Mouse (Mus musculus): ENCODE results near the gene Nid1. TPM values are rescaled to one million over a fixed set of nuclear protein-coding genes. Genes with fewer than 3 reads are reported as not detected.
"Not testable (repeated sequence)": the region's sequence is repeated elsewhere in the genome, so short reads cannot be mapped to it uniquely, and the experiment has no call there.

Gene Nid1
- total RNA-seq (2017): 0.45 TPM in 1 of 2 replicates, not detected in the other

DNA sequence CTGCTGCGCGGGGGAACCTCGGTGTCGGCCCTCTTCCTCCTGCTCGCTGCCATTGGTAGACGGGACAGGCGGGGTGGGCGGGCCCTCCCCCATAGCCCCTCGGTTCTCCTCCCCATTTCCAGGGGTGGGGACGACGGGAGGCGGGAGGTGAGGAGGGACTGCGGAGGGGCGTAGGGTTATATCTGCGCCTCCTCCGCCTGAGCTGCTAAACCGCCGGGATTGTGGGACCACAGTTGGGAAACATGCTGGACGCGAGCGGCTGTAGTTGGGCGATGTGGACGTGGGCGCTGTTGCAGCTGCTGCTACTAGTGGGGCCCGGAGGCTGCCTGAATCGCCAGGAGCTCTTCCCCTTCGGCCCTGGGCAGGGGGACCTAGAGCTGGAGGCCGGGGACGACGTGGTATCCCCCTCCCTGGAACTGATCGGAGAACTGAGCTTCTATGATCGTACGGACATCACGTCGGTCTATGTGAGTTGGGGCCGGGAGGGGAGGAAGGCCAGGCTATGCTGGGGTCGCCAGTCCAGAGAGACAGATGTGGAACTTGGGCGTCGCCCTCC is at the start of gene Nid1:
Gene Nid1 (plus strand): TSS at position 92 of the 556 bp plus-strand sequence.
- peak; percentile 3 to 20; a peak in 2 of 4 replicates for ATAC-seq (replicated peaks in 1 of 2; ENCODE audit: insufficient read depth in 1 of 2, low FRiP score in 2 of 2, low TSS enrichment in 1 of 2, low read depth in 1 of 2, poor library complexity in 2 of 2, severe bottlenecking in 2 of 2)

DNA sequence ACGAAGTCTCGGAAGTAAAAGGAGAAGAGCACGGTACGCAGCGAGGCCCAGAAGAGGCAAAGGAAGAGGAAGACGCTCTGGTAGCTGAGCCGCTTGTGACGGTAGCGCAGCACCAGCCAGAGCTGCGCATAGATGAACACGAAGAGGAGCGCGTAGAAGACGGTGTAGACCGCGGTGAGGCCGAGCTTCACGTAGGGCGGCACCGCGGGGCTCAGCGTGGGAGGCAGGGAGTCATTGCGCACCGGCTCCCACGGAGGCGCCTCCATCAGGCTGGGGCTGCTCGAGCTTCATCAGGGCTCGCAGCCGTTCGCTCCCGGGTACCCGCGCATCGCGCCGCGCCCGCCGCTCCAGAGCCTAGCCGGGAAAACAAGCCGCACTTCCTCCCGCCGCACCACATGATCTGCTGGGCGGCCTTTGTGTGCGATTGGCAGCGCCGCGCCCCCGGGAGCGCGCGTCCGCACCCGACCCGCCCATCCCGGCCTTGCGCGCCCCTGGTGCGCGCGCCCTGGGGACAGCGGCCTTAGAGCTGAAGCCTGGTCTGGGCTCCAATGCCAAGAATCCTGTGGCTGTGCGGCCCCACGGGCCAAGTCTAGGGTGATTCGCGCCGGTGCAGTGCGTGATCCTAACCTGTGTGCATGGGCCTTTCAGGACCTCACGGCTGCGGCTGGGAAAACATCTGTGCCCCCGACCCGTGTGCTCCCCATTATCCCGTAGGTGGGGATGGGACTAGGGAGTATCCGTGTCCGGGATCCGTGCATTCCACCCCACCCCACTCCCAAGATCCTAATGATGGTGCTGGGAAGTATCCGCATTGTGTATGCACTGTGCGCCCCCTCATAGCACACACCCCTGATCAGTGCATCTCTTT is 43.9 kb upstream of the Nid1 start, which contains the start of gene Gpr137b:
Gene Gpr137b (minus strand): TSS at position 787 of the 868 bp plus-strand sequence.
- peak; percentile 76 for ATAC-seq (replicated peaks in 1 of 2; ENCODE audit: insufficient read depth in 1 of 2, low FRiP score in 2 of 2, low TSS enrichment in 1 of 2, low read depth in 1 of 2, poor library complexity in 2 of 2, severe bottlenecking in 2 of 2)

DNA sequence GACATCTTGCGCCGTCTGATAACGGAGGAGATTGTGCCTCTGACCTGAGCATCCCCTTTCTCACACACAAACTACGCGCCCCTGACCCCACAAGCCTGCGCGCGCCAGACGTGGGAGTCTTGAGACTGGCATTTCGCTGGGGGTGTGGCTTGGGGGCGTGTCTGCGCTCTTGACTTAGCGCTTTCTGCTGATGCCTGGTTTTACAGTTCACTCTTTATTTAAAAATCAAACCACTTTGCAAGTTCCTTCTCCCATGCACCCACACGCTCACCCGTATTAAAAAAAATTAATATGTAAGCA is 43.3 kb upstream of the Nid1 start:
- ATAC-seq (replicated peaks in 1 of 2; ENCODE audit: insufficient read depth in 1 of 2, low FRiP score in 2 of 2, low TSS enrichment in 1 of 2, low read depth in 1 of 2, poor library complexity in 2 of 2, severe bottlenecking in 2 of 2): peak; percentile 49 to 60

DNA sequence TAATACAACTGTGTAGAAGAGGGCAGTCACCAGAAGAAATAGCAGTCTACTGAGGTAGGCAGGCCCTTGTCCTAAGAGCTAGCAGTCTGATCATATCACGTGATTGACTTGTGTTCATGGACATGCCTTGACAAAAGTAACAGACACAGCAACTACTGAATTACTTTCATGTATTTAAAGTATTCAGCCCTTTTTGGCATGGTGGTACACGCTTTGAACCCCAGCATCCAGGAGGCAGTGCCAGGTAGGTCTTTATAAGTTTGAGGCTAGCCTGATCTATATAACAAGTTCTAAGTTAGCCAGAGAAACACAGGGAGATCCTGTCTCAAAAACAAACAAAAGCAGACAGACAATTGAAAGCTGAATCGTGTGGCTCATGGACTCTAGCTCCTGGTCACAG is 36.5 kb upstream of the Nid1 start:
- not testable (repeated sequence) for ATAC-seq (replicated peaks in 1 of 2; ENCODE audit: insufficient read depth in 1 of 2, low FRiP score in 2 of 2, low TSS enrichment in 1 of 2, low read depth in 1 of 2, poor library complexity in 2 of 2, severe bottlenecking in 2 of 2)

DNA sequence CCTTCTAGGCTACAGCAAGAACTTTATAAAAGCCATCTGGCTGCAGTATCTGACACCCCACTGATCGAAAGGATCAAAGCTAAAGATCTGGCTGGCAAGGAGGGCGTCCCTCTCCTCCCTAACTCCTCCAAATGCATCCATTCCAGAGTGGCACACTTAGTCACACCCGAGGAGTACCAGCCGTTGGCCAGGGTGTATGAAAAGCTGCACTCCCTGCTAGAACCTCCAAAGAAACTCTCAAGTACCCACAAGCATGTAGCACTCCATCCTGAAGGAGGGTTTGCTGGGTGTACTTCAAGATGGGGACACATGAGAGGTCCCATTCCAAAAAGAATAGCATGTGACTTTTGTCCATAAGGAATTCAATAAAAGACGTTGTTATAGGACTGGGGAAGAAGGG is 34.5 kb upstream of the Nid1 start:
- ATAC-seq (replicated peaks in 1 of 2; ENCODE audit: insufficient read depth in 1 of 2, low FRiP score in 2 of 2, low TSS enrichment in 1 of 2, low read depth in 1 of 2, poor library complexity in 2 of 2, severe bottlenecking in 2 of 2): not testable (repeated sequence)

DNA sequence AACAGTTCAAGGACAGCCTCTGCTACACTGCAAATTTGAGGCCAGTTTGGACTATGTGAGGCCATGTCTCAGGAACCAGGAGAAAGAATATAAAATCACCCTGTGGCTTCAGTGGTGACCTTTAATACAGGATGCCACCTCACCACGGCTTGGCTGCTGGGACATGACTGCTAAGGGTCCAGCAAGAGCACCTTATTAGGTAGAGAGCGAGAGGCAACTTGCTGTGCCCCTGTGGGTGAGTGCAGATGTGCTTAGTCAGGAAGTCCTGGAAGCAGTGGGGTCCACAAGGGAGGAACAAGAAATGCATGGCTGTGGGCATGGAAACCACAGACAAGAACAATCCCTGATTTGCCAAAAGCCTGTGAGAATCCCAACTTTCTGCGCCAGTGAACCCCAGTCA is 34.0 kb upstream of the Nid1 start:
- ATAC-seq (replicated peaks in 1 of 2; ENCODE audit: insufficient read depth in 1 of 2, low FRiP score in 2 of 2, low TSS enrichment in 1 of 2, low read depth in 1 of 2, poor library complexity in 2 of 2, severe bottlenecking in 2 of 2): not testable (repeated sequence)

DNA sequence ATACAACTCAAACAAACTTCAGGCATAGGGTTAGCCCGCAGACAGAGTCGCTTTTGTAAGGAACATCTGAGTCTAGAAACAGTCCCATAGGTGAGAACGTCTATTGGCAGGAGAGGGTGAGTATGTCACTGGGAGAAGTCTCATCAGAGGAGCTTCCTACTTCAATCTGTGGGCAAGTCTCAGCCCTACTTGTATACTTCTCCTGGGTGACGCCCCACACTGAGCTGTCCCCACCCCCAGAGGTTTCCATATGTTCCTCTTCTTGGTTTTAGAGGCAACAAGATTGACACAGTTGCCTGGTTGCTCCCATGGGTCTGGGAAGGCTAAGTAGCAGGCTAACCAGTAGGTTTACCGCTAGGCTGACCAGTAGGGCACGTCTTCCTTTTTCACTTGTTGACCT is 33.5 kb upstream of the Nid1 start:
- ATAC-seq (replicated peaks in 1 of 2; ENCODE audit: insufficient read depth in 1 of 2, low FRiP score in 2 of 2, low TSS enrichment in 1 of 2, low read depth in 1 of 2, poor library complexity in 2 of 2, severe bottlenecking in 2 of 2): not testable (repeated sequence)

DNA sequence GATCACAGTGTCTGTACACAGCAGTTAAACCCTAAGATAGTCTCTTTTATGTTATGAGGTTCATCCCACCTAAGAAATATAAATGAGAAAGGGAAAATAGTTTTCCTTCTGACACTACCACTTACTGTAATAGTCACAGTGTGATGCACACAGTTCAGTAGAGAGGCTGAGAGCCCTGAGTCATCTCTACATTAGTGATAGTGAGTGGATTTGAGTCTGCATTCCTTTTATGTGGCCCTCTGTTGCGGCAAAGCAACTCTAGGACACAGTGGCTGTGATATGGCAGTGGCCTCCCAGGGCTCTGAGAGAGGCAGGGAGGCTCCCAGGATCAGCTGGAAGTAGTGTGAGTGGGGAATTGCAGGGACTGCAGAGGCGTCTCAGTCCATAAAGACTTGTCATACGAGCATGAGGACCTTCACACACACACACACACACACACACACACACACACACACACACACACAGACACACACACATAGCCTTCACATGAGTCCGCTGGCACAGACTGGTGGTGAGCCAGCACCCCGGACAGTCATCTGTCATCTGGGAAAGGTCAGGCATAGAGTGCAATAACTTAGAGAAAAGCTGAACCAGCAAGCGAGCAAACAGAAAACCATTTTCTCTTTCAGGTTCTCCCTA is 32.7 kb upstream of the Nid1 start:
- not testable (repeated sequence) for ATAC-seq (replicated peaks in 1 of 2; ENCODE audit: insufficient read depth in 1 of 2, low FRiP score in 2 of 2, low TSS enrichment in 1 of 2, low read depth in 1 of 2, poor library complexity in 2 of 2, severe bottlenecking in 2 of 2)

DNA sequence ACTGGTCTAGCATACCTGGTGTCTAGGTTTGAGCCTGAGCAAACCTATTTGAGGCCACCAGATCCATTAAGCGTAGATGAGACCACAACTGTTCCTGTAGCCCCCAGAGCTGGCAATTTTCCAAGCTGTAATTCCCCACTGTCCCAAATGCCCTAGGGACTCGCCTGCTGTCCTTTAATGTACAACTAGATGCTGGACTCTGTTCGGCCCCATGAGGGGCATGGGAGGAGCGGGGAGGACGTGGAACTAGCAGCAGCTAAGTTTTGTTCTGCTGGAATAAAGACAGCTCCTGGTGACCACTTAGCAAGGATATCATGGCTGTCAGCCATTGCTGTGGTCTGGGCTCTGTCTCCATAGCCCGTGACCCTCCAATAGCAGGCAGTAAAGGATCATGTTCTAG is 31.8 kb upstream of the Nid1 start:
- ATAC-seq (replicated peaks in 1 of 2; ENCODE audit: insufficient read depth in 1 of 2, low FRiP score in 2 of 2, low TSS enrichment in 1 of 2, low read depth in 1 of 2, poor library complexity in 2 of 2, severe bottlenecking in 2 of 2): not testable (repeated sequence)

DNA sequence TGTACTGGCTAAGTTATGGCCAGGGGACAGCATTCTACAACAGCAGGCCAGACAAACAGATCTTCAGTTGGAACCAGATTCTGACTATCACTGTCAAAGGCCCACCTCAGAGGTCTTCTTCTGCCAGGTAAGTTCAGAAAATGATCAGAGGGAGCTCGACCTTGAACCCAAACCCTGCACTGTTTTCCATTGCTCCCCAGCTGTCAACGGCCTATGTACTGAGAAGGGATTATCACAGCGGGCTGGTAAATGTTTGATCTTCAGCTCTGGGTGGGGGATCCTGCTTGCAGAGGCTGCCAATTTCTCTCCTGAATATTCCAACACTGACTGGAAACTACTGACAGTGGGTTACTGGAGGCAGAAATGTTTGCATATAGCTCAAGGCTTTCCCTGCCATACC is 23.1 kb upstream of the Nid1 start:
- no peak for ATAC-seq (replicated peaks in 1 of 2; ENCODE audit: insufficient read depth in 1 of 2, low FRiP score in 2 of 2, low TSS enrichment in 1 of 2, low read depth in 1 of 2, poor library complexity in 2 of 2, severe bottlenecking in 2 of 2)

DNA sequence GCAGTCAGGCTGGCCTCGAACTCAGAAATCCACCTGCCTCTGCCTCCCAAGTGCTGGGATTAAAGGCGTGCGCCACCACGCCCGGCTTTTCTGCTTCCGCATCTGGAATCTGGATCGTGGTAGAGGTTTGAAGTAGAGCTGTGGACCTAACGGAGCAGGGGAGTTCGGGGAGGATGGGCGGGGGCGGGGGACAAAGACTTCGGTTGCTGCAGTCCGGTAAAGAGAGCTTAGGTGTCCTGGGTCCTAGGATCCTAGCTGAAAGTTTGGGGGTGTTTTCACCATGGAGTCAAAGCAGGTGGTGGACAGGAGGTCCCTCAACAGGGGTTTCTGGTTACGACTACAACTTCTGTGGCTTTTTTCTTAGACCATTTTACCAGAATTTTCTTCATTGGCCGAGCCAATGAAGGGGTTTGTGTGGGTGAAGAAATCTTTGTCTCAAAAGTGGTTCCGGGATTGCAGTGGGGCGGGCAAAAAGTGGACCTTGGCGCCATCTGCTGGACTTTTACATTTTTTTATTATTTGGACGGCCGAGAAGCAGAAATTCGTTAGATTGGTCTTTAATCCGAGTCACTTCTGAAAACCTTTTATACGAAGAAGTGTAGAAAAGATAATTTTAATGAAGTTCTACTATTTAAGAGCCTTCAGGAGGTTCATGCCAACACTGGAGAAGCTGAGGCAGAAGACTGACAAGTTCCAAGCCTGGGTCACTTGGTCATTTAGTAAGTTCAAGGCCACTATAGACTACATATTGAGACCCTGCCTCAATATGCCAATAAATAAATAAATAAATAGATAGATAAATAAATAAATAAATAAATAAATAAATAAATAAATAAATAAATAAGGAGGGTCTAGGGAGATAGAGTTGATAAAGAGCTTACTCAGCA is 22.0 kb upstream of the Nid1 start:
- ATAC-seq (replicated peaks in 1 of 2; ENCODE audit: insufficient read depth in 1 of 2, low FRiP score in 2 of 2, low TSS enrichment in 1 of 2, low read depth in 1 of 2, poor library complexity in 2 of 2, severe bottlenecking in 2 of 2): peak; percentile 78 to 84

DNA sequence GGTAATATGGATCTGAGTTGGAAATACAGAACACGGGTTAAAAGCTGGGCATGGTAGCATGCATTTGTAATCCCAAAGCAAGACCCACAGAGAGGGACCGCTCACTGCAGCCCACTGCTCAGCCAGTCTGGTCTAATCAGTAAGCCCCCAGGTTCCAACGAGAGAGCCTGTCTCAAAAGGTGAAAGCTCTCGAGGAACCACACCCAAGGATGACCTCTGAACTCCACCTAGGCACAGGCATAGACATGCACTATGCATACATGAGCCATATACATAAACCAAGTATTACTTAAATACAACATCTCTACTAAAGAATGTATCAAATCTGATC is 21.4 kb upstream of the Nid1 start:
- ATAC-seq (replicated peaks in 1 of 2; ENCODE audit: insufficient read depth in 1 of 2, low FRiP score in 2 of 2, low TSS enrichment in 1 of 2, low read depth in 1 of 2, poor library complexity in 2 of 2, severe bottlenecking in 2 of 2): not testable (repeated sequence)

DNA sequence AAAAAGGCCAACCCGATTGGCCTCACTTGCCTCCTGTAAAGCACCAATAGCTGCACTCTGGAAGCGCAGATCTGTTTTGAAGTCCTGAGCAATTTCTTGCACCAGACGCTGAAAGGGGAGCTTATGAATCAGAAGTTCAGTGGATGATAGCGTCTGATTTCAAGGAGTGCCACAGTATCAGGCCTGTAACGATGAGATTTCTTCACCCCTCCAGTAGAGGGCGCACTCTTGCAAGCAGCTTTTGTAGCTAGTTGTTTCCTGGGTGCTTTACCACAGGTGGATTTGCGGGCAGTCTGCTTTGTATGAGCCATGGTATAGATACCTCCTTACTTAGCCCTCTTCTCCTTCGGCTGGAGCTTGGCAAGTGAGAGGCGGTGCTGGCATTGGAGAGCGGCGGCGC is 18.5 kb upstream of the Nid1 start:
- not testable (repeated sequence) for ATAC-seq (replicated peaks in 1 of 2; ENCODE audit: insufficient read depth in 1 of 2, low FRiP score in 2 of 2, low TSS enrichment in 1 of 2, low read depth in 1 of 2, poor library complexity in 2 of 2, severe bottlenecking in 2 of 2)

DNA sequence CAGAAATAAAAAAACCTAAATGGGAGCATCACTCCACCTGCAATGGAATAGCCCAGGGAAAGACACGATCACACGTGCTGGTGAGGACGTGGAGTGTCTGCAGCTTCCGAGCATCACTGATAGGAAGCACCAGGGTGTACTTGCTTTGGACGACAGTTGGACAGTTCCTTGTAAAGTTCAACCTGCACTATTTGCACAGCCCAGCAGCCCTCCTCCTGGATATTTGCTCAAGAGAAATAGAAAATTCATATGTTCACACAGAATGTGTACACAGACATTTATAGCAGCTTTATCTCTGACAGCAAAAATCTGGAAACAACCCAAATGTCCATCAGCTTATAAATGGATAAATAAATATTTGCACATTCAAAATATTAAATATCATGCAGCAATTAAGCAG is 14.1 kb upstream of the Nid1 start:
- ATAC-seq (replicated peaks in 1 of 2; ENCODE audit: insufficient read depth in 1 of 2, low FRiP score in 2 of 2, low TSS enrichment in 1 of 2, low read depth in 1 of 2, poor library complexity in 2 of 2, severe bottlenecking in 2 of 2): not testable (repeated sequence)

DNA sequence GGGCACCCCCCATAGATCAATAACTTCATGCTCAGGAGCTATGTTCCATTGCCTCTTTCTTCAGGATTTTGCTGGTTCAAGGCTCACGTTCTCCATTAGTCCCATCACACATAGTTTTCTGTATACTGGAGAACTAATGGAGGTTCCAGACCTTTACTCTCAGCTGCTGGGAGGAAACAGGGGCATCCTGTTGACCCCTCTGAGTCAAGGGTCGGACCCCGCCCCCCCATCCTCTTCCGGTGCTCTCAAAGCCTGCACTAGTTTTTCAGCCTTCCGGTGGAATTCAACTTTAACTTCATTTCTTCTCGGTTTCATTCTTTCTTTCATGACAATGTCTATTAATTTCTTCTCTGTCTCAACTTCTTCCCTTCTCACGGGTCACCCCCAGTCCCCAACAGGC is 1.2 kb upstream of the Nid1 start:
- ATAC-seq (replicated peaks in 1 of 2; ENCODE audit: insufficient read depth in 1 of 2, low FRiP score in 2 of 2, low TSS enrichment in 1 of 2, low read depth in 1 of 2, poor library complexity in 2 of 2, severe bottlenecking in 2 of 2): not testable (repeated sequence)

DNA sequence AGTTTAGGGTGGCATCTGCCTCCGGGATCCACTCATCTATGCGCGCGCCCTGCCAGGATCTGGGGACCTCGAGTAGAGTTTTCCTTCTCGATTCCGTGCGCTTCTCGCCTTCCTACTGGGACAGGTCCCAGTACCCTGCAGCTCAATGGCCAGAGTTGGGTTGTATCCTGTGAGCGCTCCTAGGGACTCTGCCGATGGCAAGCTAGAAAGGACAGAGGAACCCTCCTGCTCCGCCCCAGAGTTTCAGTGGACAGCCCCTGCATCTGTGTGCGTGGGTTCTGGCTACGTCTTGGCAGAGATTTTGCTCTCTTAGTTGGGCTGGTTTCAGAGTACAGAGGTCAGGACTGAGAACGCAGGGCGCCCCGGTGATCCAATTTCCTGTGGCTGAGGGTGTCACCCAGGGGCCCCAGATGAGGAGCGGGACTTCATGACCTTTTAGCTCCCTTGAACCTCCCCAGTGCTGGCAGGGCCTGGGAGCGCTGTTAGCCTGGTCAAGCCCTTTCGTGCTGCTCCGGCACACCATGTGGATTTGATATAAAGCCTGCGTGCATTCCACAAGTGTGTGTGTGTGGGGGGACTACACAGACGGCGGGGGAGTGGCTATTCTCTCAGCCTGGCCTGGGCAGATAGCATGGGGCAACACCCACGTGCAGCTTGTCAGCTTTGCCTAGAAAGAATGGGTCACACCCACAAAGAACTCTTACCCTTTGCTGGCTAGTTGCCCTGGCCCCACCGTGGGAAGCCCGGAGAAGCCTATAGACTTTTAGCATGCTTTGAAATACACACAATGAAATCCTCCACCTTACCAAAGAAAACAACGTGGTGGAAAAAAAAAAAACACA is 982 bp downstream of the Nid1 start:
- peak; percentile 16 to 22; a peak in 2 of 4 replicates for ATAC-seq (replicated peaks in 1 of 2; ENCODE audit: insufficient read depth in 1 of 2, low FRiP score in 2 of 2, low TSS enrichment in 1 of 2, low read depth in 1 of 2, poor library complexity in 2 of 2, severe bottlenecking in 2 of 2)

DNA sequence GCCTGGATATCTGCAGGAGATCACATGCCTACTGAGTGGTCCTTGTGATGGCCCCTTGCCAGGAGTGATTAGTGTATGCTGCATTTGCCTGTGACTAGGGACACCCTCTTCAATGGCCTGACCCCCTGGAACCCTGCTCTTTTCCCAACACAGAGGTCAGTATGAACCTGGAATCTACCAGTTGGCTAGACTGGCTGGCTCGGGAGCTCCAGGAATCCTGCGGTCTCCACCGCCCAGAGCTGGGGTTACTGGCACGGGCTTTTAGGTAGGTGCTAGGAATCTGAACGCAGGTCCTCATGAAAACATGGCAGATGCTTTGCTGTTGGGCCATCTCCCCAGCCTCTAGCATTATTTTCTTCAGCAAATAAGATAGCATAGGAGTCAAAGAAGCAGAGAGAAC is 8.2 kb downstream of the Nid1 start:
- not testable (repeated sequence) for ATAC-seq (replicated peaks in 1 of 2; ENCODE audit: insufficient read depth in 1 of 2, low FRiP score in 2 of 2, low TSS enrichment in 1 of 2, low read depth in 1 of 2, poor library complexity in 2 of 2, severe bottlenecking in 2 of 2)
